Mouse (Mus musculus): ENCODE measurements around the gene Snw1.

Snw1 gene

GRCm38 (mm10) chr12:87421708-87422507, 50.2 kb downstream of the Snw1 start:
- DNase-seq (ENCODE audit: low spot score) = no peak

- no peak for DNase-seq (ENCODE audit: low spot score)
Measured at GRCm38 (mm10) chr12:87419974-87420485, 52.0 kb downstream of the Snw1 start.

GRCm38 (mm10) chr12:87418921-87419320, 53.2 kb downstream of the Snw1 start:
- no peak for DNase-seq (ENCODE audit: low spot score)

- DNase-seq (ENCODE audit: low spot score) = peak; percentile 70
Measured at GRCm38 (mm10) chr12:87416690-87417089, 55.4 kb downstream of the Snw1 start.

- DNase-seq (ENCODE audit: low spot score) = no peak
Measured at GRCm38 (mm10) chr12:87415358-87415757, 56.7 kb downstream of the Snw1 start.

- DNase-seq (ENCODE audit: low spot score) = peak; percentile 75
Measured at GRCm38 (mm10) chr12:87413179-87413790, 58.8 kb downstream of the Snw1 start.

GRCm38 (mm10) chr12:87410999-87411398, 61.1 kb downstream of the Snw1 start:
- no peak for DNase-seq (ENCODE audit: low spot score)

- no peak for DNase-seq (ENCODE audit: low spot score)
Measured at GRCm38 (mm10) chr12:87409123-87409522, 63.0 kb downstream of the Snw1 start.

- peak; percentile 82 for DNase-seq (ENCODE audit: low spot score)
Measured at GRCm38 (mm10) chr12:87407869-87408605, 64.0 kb downstream of the Snw1 start.

- DNase-seq (ENCODE audit: low spot score) = peak; percentile 47
Measured at GRCm38 (mm10) chr12:87405721-87406120, 66.4 kb downstream of the Snw1 start.

- no peak for DNase-seq (ENCODE audit: low spot score)
Measured at GRCm38 (mm10) chr12:87405165-87405564, 66.9 kb downstream of the Snw1 start.

GRCm38 (mm10) chr12:87401883-87402282, 70.2 kb downstream of the Snw1 start:
- no peak for DNase-seq (ENCODE audit: low spot score)

- DNase-seq (ENCODE audit: low spot score) = no peak
Measured at GRCm38 (mm10) chr12:87399119-87399819, 72.8 kb downstream of the Snw1 start.
